Mouse (Mus musculus) urinary bladder, postnatal 36 days (tissue): ENCODE results near the gene Gcnt3.

ENCODE experiments used
- DNase-seq, 2 experiments: peaks; one replicate each; pipeline ENCODE4 v3.0.0; 2022; ENCODE audit warnings: low spot score in 2 of 2, mixed read lengths in 1 of 2

Gcnt3 gene

GRCm38 (mm10) chr9:70006984-70007383 lies 30.9 kb downstream of the Gcnt3 start:
- DNase-seq = no peak

GRCm38 (mm10) chr9:70003516-70003915 lies 34.4 kb downstream of the Gcnt3 start:
- no peak for DNase-seq

GRCm38 (mm10) chr9:69999318-69999717 lies 38.6 kb downstream of the Gcnt3 start:
- DNase-seq = no peak

DNA sequence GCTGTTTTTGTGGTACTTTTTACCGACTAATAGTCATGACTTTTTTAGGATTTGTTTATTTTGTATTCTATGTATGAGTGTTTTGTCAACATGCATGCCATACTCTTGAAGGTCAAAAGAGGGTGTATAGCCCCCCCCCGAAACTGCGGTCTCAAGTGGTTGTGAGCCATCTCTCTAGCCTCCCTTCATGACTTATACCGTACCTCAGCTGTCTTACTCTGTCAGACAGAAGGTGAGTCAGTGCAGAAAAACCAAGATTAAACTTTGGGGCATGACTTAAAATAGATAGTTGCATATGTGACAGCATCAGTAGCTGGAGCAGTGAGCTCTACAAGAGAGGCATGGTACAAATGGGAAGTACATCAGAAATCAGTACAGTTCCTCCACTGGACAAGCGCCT lies 43.3 kb downstream of the Gcnt3 start:
- no peak for DNase-seq

DNA sequence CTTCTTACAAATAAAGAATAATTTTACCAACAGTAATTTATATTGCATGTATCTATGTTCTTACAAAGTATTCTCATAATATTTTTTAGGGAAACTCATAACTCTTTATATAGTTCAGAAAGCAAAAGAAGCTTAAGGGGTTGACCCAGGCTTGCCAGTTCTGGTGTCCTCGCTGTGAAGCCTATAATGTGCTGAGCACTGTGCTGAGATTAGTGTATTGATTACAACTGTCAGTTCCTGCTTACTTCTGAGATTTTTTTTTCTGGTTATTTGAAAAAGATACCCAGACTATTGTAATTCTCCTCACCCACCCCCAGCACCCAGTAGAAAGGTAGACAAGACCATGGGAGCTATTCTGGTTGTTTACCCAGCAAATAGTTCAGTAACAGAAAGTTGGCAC lies 44.4 kb downstream of the Gcnt3 start:
- no peak for DNase-seq

GRCm38 (mm10) chr9:69992841-69993277 lies 45.0 kb downstream of the Gcnt3 start:
- no peak for DNase-seq

DNA sequence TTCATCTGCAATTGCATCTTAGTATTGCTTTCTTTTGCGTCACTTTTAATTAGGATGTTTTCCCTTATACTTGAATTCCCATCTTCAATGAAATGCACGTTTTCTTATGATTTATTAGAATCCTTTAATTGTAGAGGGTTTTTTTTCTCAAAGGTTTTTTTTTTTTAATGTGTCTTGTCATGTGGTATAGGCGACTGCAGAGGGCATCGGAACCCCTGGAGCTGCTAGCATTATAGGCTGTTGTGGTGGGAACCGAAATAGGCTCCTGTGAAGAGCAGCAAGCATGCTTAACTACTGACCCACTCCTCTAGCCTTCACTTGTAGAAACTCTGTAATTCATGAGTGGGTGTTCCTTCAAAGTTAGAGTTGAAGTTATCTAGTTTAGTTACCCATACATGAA lies 47.5 kb downstream of the Gcnt3 start:
- no peak for DNase-seq

DNA sequence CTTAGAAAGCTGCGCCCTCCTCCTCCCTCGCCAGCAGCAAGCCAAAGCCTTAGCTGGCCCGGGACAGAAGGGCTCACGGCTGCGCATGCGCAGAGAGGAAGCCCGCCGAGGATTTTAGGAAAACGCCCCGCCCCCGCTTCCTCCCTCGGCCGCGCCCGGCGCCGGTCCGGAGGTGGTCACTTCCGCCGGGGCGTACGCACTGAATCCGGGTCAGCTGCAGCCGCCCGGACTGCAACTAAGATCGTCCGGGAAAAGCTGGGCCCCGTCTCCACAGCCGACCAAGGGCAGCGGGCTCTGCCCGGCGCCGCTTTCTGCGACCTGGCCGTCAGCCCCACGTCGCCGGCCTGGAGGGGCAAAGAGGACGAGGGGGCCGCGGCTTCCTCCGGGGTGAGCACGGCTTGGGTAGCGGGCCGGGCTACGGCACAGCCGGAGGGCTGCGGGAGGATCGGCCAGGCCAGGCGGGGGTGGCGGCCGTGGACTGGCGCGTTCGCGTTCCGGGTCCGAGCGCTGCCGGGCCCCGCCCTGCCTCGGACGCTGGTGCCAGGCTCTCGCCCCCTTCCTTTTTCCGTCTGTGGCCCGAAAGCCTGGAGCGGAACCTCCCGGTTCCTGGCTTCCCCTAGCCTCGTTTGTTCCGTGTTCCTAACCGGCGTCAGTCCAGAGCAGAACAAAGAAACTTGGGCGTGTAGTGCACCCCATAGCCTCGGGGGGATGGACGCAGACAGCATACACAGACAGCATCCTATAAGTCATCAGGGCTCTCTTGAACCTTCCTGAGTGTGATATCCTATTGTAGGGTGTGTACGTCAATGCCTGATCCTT lies 48.4 kb downstream of the Gcnt3 start, which contains the start of gene Bnip2:
Gene Bnip2 (plus strand): TSS at position 164 of the 819 bp plus-strand sequence.
- DNase-seq = peak; percentile 90 to 96

- no peak for DNase-seq
These were observed 49.1 kb downstream of the Gcnt3 start for GRCm38 (mm10) chr9:69988706-69989302.

DNA sequence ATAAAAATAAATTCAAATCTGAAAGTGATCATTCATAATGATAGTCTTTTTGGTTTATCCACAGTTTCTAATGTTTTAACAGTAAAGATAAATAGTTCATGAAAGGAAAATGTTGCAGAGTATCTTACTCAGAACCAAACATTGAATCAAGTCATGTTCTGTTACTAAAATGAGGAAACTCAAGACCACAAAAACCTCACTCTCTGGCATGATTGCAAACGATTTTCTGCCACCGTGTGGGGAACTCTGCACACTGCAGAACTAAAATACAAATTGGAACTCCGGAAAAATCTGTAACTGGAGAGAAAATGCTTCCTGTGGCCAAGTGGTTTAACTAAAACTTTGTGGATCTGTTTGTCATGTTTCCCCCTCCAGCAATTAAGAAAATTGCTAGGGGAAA lies 50.3 kb downstream of the Gcnt3 start:
- DNase-seq = peak; percentile 34 to 58

DNA sequence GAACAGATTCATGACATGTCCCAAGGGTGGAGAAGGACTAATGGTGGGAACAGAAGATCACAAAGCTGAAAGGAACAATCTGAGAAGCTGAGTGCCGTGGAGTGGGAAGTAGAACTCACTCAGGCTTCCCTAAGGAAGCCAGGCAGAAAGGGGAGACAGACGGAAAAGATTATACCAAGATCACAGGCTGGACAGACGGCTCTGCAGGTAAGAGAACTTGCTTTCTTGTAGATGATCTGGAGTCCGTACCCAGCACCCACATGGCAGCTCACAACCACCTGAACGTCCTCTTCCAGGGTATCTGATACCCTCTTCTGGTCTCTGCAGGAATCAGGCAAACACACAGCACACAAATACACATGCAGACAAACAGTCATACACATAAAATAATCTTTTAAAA lies 51.3 kb downstream of the Gcnt3 start:
- no peak for DNase-seq

- no peak for DNase-seq
These were observed 51.8 kb downstream of the Gcnt3 start for GRCm38 (mm10) chr9:69986063-69986462.

DNA sequence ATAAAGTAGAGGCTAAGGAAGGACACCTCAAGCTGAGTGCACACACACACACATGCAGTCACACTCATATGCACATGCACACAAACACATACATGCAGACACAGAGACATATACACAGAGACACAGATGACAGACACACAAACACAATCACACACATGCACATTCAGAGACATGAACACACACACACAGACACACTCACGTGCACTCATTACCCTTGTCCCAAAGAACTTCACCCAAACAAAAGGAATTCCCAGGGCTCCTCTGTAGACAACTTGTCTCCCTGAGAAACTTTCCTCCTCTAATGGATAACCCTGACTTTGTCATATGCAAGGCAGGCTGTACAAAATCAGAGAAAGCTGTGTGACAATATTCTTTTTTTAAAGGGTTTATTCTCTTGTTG lies 52.4 kb downstream of the Gcnt3 start:
- no peak for DNase-seq
